Mouse (Mus musculus) limb, embryonic 11.5 days (tissue): Measurements from ENCODE around the gene Foxj2. TPM values are rescaled to one million over a fixed set of nuclear protein-coding genes. Genes with fewer than 3 reads are reported as not detected.

ENCODE experiments used
- ATAC-seq: fragments of 200-750 bp; cut with Nextera tagmentation; 2 replicates; pipeline ENCODE4 v1.8.0; 2017; ENCODE audit warnings: low read depth; ENCODE audit not compliant: insufficient number of reproducible peaks, low FRiP score, low TSS enrichment
- DNase-seq: peaks from one replicate; pipeline ENCODE4 v3.0.0-alpha.2; 2015; ENCODE audit warnings: low spot score
- H3K27ac ChIP-seq: fragments of 300-500 bp; sonication (generic); replicated peaks from 2 replicates; pipeline ENCODE4 v1.5.1; 2014; ENCODE audit warnings: low read depth, mild to moderate bottlenecking, low read length
- H3K27me3 ChIP-seq: fragments of 300-500 bp; sonication (generic); 2 replicates; pipeline ENCODE4 v1.6.1; 2014; ENCODE audit warnings: mild to moderate bottlenecking, low read length, mixed read lengths; ENCODE audit not compliant: control insufficient read depth, insufficient read depth
- H3K36me3 ChIP-seq: fragments of 300-500 bp; sonication (generic); 2 replicates; pipeline ENCODE4 v1.6.1; 2014; ENCODE audit warnings: mild to moderate bottlenecking, low read length, moderate library complexity, mixed read lengths; ENCODE audit not compliant: control insufficient read depth, insufficient read depth
- H3K4me1 ChIP-seq: fragments of 300-500 bp; sonication (generic); 2 replicates; pipeline ENCODE4 v1.6.1; 2014; ENCODE audit warnings: low read length, mixed read lengths; ENCODE audit not compliant: control insufficient read depth, insufficient read depth
- H3K4me2 ChIP-seq: fragments of 300-500 bp; sonication (generic); 2 replicates; pipeline ENCODE4 v1.6.1; 2014; ENCODE audit warnings: low read depth, mild to moderate bottlenecking, moderate library complexity; ENCODE audit not compliant: severe bottlenecking
- H3K4me3 ChIP-seq: fragments of 300-500 bp; sonication (generic); 2 replicates; pipeline ENCODE4 v1.5.1; 2014; ENCODE audit warnings: low read depth, low read length
- H3K9ac ChIP-seq: fragments of 300-500 bp; sonication (generic); 2 replicates; pipeline ENCODE4 v1.6.1; 2014; ENCODE audit warnings: mild to moderate bottlenecking, low read length
- H3K9me3 ChIP-seq: fragments of 300-500 bp; sonication (generic); 2 replicates; pipeline ENCODE4 v1.6.1; 2016; ENCODE audit warnings: low read length; ENCODE audit not compliant: control insufficient read depth
- WGBS: fragments of 180-500 bp; shearing (Covaris S2); extraction: QIAGEN DNeasy Blood & Tissue Kit; methylation state at CpG from one replicate; pipeline ENCODE4 v1.1.7; 2014; 5-methylcytosine and 5-hydroxymethylcytosine counted together
- polyA plus RNA-seq: library from polyadenylated mRNA; unstranded; fragments of >200 nt; fragmentation: Nextera tagmentation; extraction: Ambion mirVana; gene quantifications from 2 replicates; pipeline ENCODE4 v1.2.1, GENCODE M21; 2014

The Foxj2 gene
- polyA plus RNA-seq, 1 experiment from 2014 or later: 3.9 TPM

- no peaks in the 10 kb centered on the region for H3K9me3 ChIP-seq
- H3K27ac ChIP-seq: no peak overlapping the region
- no peaks in the 10 kb centered on the region for H3K4me1 ChIP-seq
- H3K27me3 ChIP-seq: no peaks in the 10 kb centered on the region
- no peak for DNase-seq
- no peak overlapping the region for H3K9ac ChIP-seq
- WGBS: 97% methylated on average over 5 of the region's 5 CpGs
- no peak overlapping the region for H3K4me2 ChIP-seq
- no peaks in the 10 kb centered on the region for H3K36me3 ChIP-seq
- ATAC-seq: no peak
- H3K4me3 ChIP-seq: no peak overlapping the region
These were observed 53.1 kb downstream of the Foxj2 start for GRCm38 (mm10) chr6:122872800-122873199.

DNA sequence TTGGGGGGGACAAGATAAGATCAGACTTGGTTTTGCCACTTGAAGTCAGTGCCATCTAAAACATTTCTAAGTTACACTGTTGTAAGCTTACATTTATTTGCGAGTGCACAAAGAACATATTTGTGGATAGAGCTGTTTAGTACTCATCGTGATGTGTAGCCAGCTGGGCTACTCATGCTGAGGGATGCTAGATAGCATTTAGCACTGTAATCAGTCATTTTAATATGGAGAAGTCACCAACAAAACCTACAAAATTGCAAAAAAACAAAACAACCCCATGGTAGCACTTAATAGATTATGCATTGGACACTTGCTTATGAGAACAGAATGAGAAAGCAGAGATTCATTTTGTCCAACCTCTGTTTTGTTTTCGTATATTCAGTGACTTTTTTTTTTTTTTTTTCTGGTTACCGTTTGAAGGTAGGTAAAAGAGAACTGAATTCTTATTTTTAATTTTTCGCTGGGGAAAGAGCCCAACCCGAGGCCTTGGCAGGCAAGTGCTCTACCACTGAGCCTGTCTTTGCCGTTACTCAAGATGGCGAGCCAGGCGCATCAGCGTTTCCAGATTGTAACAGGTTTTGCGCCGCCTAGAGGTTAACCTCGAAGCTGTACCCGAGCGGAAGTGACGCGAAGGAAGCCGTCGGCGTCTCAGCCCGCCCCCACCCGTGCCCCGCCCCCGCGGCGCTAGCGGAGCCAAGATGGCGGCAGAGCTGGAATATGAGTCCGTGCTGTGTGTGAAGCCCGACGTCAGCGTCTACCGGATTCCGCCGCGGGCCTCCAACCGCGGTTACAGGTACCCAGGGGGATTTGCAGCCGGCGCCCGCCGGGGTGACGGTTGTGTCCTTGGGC, 54.4 kb downstream of the Foxj2 start, which contains the start of gene Necap1:
Necap1 (plus strand) TSS at position 604 of the 849 bp plus-strand sequence.
- Histone ChIP-seq H3K4me3 (peak within 1 kb of the TSS; percentile 76), H3K4me2 (peak within 1 kb of the TSS; percentile 36), H3K4me1 (no peaks in the 10 kb centered on the region), H3K9me3 (no peaks in the 10 kb centered on the region), H3K27me3 (no peaks in the 10 kb centered on the region), H3K36me3 (no peaks in the 10 kb centered on the region), H3K9ac (peak within 1 kb of the TSS; percentile 73), H3K27ac (0 out of 2 replicates have a peak within 1 kb of the TSS, but pooled peaks have one; percentile 49)
- peak; percentile 98 for ATAC-seq
- WGBS: 8% methylated on average over 43 of the region's 43 CpGs
- peak; percentile 98 for DNase-seq

DNA sequence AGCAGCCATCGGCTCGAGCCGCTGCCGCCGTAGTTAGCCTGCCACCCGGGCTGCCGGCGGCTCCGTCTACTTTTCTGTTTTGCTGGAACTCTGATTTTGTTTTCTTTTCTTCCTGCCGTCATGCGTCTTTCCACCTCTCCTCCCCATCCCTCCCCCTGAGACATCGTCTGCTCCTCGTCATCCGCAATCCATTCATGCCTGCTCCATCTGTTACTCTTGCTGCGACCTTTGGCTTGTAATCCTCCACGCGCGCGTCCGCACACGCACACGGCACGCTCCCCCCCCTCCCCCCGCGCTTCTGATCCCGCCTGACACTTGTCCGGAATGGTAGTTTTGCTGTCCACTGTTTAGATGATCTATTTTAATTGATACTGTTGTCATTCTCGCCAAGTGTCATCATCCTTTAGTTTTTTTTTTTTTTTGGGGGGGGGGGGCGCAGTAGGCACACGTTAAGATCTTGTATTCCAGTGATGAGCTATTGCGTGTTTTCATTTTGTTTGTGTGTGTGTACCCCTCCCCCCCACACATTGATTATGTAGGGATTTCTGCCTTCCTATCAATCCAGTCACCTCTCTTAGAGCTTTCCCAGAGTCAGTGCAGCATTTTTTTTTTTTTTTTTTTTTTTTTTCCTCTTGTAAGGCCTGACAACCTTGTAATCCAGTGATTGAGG, 55.1 kb downstream of the Foxj2 start:
- Histone ChIP-seq H3K36me3 (no peaks in the 10 kb centered on the region), H3K27ac (0 out of 2 replicates have a peak overlapping the region, but pooled peaks have one; percentile 49), H3K4me3 (peak overlapping the region; percentile 76), H3K9me3 (no peaks in the 10 kb centered on the region), H3K27me3 (no peaks in the 10 kb centered on the region), H3K4me1 (no peaks in the 10 kb centered on the region), H3K4me2 (peak overlapping the region; percentile 36), H3K9ac (peak overlapping the region; percentile 73)
- 2% methylated on average over 31 of the region's 31 CpGs for WGBS
- peak; percentile 64 for ATAC-seq
- no peak for DNase-seq

- ATAC-seq (no peak), DNase-seq (no peak)
- Histone ChIP-seq H3K9me3 (no peaks in the 10 kb centered on the region), H3K4me2 (no peak overlapping the region), H3K4me3 (no peak overlapping the region), H3K27me3 (no peaks in the 10 kb centered on the region), H3K36me3 (peaks cover 13% of the 10 kb centered on the region), H3K9ac (no peak overlapping the region), H3K27ac (no peak overlapping the region), H3K4me1 (no peaks in the 10 kb centered on the region)
- 91% methylated on average over 7 of the region's 7 CpGs for WGBS
These were observed 59.5 kb downstream of the Foxj2 start for GRCm38 (mm10) chr6:122879141-122879735.

DNA sequence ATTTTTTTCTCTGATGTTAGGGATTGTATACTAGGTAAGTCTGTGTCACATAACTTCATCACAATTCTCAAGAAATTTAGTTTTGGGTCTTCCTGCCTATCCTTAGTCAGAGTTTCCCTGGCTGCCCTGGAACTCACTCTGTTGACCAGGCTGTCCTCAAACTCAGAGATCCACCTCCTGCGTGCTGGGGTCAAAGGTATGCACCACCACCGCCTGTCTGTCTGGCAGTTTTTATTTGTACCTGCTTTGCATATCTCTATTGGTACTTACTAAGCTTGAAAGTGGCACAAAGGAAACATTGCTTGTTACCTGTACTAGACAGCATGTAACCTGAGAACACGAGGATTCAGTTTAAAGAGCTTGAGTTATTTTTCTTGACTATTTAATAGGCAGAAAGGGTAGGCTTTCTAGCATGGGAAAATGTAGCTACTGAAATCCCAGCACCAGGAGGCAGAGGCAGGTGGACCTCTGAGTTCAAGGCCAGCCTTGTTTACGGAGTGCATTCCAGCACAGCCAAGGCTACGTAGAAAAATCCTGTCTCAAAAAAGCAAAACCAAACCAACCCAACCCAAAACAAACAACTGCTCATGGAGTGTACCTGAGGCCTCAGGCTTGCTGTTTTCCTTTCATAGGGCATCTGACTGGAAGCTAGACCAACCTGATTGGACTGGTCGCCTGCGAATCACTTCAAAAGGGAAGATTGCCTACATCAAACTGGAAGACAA, 60.2 kb downstream of the Foxj2 start:
- Histone ChIP-seq H3K27me3 (no peaks in the 10 kb centered on the region), H3K9ac (no peak overlapping the region), H3K27ac (no peak overlapping the region), H3K4me2 (no peak overlapping the region), H3K4me3 (no peak overlapping the region), H3K36me3 (peaks cover 16% of the 10 kb centered on the region), H3K4me1 (no peaks in the 10 kb centered on the region), H3K9me3 (no peaks in the 10 kb centered on the region)
- no peak for ATAC-seq
- 93% methylated on average over 7 of the region's 7 CpGs for WGBS
- DNase-seq: no peak

- DNase-seq (no peak), ATAC-seq (no peak)
- no peak overlapping the region for H3K4me3 ChIP-seq
- peaks cover 16% of the 10 kb centered on the region for H3K36me3 ChIP-seq
- no peaks in the 10 kb centered on the region for H3K4me1 ChIP-seq
- no peak overlapping the region for H3K4me2 ChIP-seq
- H3K27me3 ChIP-seq: no peaks in the 10 kb centered on the region
- no peak overlapping the region for H3K27ac ChIP-seq
- 94% methylated on average over 12 of the region's 12 CpGs for WGBS
- H3K9me3 ChIP-seq: no peaks in the 10 kb centered on the region
- H3K9ac ChIP-seq: no peak overlapping the region
These were observed 61.6 kb downstream of the Foxj2 start for GRCm38 (mm10) chr6:122881287-122881686.

DNA sequence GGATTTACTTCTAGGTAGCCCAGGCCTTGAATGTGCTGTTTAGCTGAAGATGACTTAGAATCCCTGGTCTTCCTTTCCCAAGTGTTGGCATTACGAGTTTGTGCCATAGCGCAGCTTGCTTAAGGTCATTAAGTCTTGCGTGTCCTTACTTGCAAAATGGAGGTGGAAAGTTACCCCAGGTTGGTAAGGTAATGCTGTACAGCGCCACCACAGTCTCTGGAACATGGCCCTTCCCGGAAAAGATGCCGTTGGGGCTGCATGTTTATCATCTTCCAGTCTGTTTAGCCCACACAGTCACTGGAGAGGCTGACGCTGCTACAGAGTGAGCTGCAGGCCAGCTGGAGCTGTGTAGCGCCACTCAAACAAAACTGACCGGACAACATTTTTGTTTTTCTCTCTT, 63.9 kb downstream of the Foxj2 start:
- Histone ChIP-seq H3K9me3 (no peaks in the 10 kb centered on the region), H3K36me3 (peaks cover 30% of the 10 kb centered on the region), H3K4me3 (no peak overlapping the region), H3K9ac (no peak overlapping the region), H3K4me1 (no peaks in the 10 kb centered on the region), H3K27ac (no peak overlapping the region), H3K4me2 (no peak overlapping the region), H3K27me3 (no peaks in the 10 kb centered on the region)
- 89% methylated on average over 9 of the region's 9 CpGs for WGBS
- DNase-seq (no peak), ATAC-seq (no peak)

DNA sequence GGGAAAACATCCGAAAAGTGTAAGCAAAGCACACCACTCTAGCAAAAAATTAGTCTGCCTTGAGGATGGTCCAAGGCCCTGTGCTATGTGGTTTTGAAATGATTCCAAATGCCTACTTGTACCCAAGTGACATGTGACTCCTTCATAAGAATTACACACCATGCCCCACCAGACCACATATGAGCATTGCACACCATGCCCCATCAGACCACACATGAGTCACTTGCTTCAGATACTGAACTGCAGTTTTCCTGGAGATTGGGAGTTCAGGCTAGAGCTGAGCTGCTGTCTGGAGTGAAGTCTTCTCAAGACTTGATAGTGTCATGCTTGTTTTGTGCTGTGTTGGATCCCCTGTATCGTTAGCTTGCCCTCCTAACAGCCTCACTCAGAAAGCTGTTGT, 69.9 kb downstream of the Foxj2 start:
- 90% methylated on average over 2 of the region's 2 CpGs for WGBS

More for the DNA sequence above, 69.9 kb downstream of the Foxj2 start:
- Histone ChIP-seq H3K9ac (no peak overlapping the region), H3K27me3 (no peaks in the 10 kb centered on the region), H3K9me3 (no peaks in the 10 kb centered on the region), H3K27ac (no peak overlapping the region), H3K36me3 (peaks cover 15% of the 10 kb centered on the region), H3K4me2 (no peak overlapping the region), H3K4me1 (no peaks in the 10 kb centered on the region), H3K4me3 (no peak overlapping the region)
- DNase-seq (no peak), ATAC-seq (no peak)
